Mouse (Mus musculus): ENCODE measurements around the gene Ccdc148.

DNA sequence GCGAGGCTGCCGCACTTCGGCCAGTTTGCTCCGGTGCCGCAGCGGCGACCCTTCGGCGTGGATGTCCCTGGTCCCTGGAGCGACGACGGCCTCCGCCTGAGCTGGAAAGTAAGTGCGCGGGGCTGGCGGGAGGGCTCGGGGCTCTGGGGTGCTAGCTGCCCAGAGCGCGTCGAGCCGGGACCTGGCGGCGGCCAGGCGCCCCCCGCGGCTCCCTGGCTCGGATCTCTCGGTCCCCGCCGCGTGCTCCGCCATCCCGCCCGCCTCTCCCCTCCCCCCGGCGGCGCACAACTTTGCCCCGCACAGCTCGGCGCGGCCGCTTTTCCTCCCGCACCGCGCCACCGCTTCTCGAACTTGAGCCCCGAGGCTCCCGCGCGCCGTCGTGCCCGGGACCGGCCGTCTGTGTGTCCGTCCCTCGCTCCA is 548 bp upstream of the Ccdc148 start:
- no peak for TF ChIP-seq CTCF (IDR thresholded peaks at IDR 0.05; ENCODE audit: insufficient read depth, low read length)
- no peak for TF ChIP-seq POLR2A (IDR thresholded peaks at IDR 0.05; ENCODE audit: borderline replicate concordance, extremely low read depth, low read depth, low read length)

All from lung, adult 2 months (tissue).